Mouse (Mus musculus): Measurements from ENCODE around the gene Imp4. TPM values are rescaled to one million over a fixed set of nuclear protein-coding genes. Genes with fewer than 3 reads are reported as not detected.

Gene Imp4
- polyA plus RNA-seq, 1 experiment, result 61.2 TPM

DNA sequence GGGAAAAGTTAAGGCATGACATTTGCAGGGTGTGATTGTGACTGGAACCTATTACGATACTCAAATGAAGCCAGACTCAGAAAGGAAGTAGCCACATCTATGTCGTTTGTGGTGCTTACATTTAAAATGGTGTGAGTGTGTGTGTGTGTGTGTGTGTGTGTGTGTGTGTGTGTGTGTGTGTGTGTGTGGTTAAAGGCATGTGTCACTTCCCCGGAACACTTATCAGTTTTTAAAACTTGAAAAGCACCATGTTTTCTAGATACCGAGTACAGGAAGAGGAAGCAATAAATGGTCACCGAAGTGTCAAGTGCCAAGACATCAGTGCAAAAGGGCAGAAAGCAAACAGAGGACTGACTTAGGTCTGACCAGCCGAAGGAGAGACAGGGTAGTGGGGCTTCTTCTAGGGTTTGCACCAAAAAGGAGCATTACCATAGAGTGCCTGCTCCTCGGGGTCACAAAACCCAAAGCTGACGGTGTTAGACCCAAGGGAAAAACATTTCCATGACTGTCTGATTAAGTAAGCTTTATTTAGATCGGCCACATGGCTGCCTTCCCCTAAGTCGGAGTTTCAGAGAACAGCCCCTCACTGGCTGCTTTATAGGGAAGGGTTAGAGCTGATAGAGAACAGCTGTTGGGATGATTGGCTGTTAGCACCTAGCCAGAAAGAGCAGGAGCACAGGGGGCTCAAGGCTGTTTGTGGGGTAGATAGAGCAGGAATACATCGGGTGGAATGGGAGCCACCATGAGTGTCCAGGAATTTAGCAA, 39.4 kb downstream of the Imp4 start:
- TF ChIP-seq GATA1 (IDR thresholded peaks at IDR 0.05; ENCODE audit: borderline replicate concordance, low read length), result no peak
- no peak for TF ChIP-seq FLI1 (IDR thresholded peaks at IDR 0.05; ENCODE audit: low read length)
- H3K4me3 ChIP-seq (replicated peaks), result peak overlapping the region; percentile 79
- no peaks in the 10 kb centered on the region for H3K27me3 ChIP-seq (replicated peaks)
- peaks cover 32% of the 10 kb centered on the region for H3K36me3 ChIP-seq (replicated peaks; ENCODE audit: low read length)
- H3K9me3 ChIP-seq, result no peaks in the 10 kb centered on the region
- peaks cover 84% of the 10 kb centered on the region for H3K4me1 ChIP-seq

DNA sequence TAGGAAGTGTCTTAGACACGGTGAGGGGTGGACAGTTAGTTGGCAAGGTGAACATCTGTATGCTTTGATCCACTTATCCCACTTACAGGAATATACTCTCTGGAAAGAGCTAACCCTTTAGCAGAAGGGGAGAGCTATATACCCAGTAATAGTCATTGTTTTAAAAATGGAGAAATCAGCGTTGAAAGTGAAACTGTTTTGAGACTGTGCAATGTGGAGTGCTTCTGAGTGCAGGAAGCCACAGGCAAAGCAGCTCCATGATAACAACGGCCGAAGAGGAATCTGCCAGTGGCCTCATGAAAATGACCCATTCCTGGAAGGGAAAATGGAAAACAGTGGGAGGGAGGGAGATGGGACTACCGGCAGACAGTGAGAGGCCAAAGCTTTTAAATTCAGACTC, 41.1 kb downstream of the Imp4 start:
- no peak for TF ChIP-seq GATA1 (IDR thresholded peaks at IDR 0.05; ENCODE audit: borderline replicate concordance, low read length)
- TF ChIP-seq FLI1 (IDR thresholded peaks at IDR 0.05; ENCODE audit: low read length), result no peak
- peaks cover 84% of the 10 kb centered on the region for H3K4me1 ChIP-seq
- H3K36me3 ChIP-seq (replicated peaks; ENCODE audit: low read length), result peaks cover 25% of the 10 kb centered on the region
- H3K9me3 ChIP-seq, result no peaks in the 10 kb centered on the region
- H3K4me3 ChIP-seq (replicated peaks), result peak overlapping the region; percentile 88
- no peaks in the 10 kb centered on the region for H3K27me3 ChIP-seq (replicated peaks)

DNA sequence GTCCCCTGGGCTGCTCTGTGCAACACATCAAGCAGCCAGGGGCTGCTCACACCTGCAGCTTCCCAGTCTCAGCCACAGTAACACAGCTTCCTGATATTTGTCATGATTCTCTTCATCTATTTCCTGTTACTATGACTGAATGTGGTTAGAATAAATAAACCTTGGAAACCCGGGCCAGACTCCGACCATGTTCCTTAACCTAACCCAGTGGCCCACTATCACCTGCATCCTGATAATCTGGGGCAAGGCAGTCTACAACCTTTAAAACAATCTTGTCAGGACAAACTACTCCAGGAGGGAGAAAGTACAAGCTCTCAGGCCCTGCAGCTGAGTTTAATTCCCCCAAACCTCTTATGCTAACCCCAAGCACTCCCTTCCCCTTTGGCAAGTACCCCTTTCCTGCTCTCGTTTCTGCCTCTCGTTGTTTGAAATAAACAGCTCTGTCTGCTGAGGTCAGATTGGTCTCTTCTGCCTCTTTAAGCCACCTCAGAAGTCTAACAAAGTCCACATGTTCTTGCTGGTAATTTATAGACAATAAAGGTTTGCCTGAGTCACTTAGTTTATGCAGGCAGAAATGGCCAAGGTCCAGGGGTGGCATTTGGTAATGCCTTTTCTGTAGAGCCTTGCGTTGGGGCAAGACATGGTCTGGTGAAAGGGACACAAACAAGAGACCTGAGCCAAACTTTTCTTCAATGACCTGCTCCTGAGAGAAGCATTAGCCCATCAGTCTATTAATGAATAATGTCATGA, 42.4 kb downstream of the Imp4 start:
- Histone ChIP-seq H3K4me3 (replicated peaks) (no peak overlapping the region), H3K27me3 (replicated peaks) (no peaks in the 10 kb centered on the region), H3K4me1 (peaks cover 82% of the 10 kb centered on the region), H3K36me3 (replicated peaks; ENCODE audit: low read length) (peaks cover 21% of the 10 kb centered on the region), H3K9me3 (no peaks in the 10 kb centered on the region)
- TF ChIP-seq FLI1 (IDR thresholded peaks at IDR 0.05; ENCODE audit: low read length), result no peak
- no peak for TF ChIP-seq GATA1 (IDR thresholded peaks at IDR 0.05; ENCODE audit: borderline replicate concordance, low read length)

DNA sequence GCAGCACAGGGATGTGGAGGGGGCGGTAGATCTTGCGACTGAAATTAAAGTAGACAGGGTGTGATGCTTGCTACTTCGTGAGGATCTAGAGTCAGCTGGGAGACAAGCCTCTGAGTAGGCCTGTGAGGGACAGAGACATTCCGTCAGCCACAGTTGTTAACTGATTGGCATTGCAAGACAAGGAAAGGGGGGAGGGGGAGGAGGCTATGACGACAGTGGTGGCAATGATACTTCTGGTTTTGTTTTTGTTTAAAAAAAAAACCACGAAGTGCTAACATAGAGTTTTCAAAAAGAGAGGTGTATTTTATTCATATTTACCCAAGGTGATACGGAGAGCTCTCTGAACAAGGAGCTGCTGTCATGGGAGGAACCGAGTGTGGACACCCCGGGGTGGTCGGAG, 44.8 kb downstream of the Imp4 start:
- Histone ChIP-seq H3K4me1 (peaks cover 59% of the 10 kb centered on the region), H3K27me3 (replicated peaks) (no peaks in the 10 kb centered on the region), H3K9me3 (no peaks in the 10 kb centered on the region), H3K36me3 (replicated peaks; ENCODE audit: low read length) (peaks cover 22% of the 10 kb centered on the region), H3K4me3 (replicated peaks) (peak overlapping the region; percentile 77)
- TF ChIP-seq FLI1 (IDR thresholded peaks at IDR 0.05; ENCODE audit: low read length) (no peak), GATA1 (IDR thresholded peaks at IDR 0.05; ENCODE audit: borderline replicate concordance, low read length) (no peak)

DNA sequence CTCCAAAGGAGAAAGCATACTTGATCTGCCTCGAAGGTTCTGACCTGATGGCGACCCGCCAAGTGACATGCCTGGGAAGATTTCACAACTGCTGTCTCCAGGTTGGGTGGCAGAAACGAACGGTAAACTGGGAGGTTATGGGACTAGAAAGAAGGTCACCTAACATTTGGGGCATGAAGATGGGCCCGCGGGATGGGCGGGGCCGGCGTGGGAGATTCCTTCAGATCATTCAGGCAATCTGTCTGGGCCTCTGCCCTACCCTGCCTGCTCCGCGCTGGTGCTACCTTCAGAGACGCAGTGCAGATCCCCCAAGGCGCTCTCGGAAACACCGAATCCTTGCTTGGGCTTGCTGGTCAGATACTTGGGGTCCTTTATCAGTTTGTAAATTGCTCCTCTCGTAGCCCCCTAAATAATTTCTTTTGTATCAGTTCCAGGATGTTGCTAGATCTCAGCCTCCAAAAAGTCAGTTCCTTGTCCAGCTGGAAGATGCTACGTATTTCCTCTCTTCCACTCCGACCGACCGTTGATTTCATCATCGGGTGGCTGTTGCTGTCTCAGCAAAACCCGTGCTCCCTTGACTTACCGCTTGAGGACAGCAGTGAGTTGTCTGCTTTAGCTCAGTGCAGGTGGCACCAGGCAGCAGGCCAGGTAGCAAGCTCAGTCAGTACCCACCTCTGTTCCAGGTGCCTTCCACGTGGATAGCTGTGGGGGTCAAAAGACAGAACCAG, 46.0 kb downstream of the Imp4 start:
- TF ChIP-seq GATA1 (IDR thresholded peaks at IDR 0.05; ENCODE audit: borderline replicate concordance, low read length) (no peak), FLI1 (IDR thresholded peaks at IDR 0.05; ENCODE audit: low read length) (no peak)
- no peaks in the 10 kb centered on the region for H3K27me3 ChIP-seq (replicated peaks)

DNA sequence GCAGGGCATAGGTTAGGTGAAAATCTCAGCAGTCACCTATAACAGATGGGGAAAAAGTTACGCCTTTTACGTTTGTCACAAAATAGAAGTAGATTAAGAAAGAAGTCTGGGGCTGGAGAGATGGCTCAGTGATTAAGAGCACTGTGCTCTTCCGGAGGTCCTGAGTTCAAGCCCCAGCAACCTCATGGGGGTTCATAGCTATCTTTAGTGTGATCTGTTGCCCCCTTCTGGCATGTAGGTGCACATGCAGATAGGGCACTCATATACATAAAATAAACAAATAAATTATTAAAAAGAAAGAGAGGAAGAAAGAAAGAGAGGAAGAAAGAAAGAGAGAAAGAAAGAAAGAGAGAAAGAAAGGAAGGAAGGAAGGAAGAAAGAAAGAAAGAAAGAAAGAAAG, 47.7 kb downstream of the Imp4 start:
- no peak for TF ChIP-seq FLI1 (IDR thresholded peaks at IDR 0.05; ENCODE audit: low read length)
- TF ChIP-seq GATA1 (IDR thresholded peaks at IDR 0.05; ENCODE audit: borderline replicate concordance, low read length), result no peak
- H3K36me3 ChIP-seq (replicated peaks; ENCODE audit: low read length), result peaks cover 22% of the 10 kb centered on the region
- H3K27me3 ChIP-seq (replicated peaks), result no peaks in the 10 kb centered on the region
- no peak overlapping the region for H3K4me3 ChIP-seq (replicated peaks)
- peaks cover 9% of the 10 kb centered on the region; the same call in 1 of the 2 replicates for H3K9me3 ChIP-seq
- peaks cover 48% of the 10 kb centered on the region for H3K4me1 ChIP-seq

More for the DNA sequence above, 46.0 kb downstream of the Imp4 start:
- H3K4me3 ChIP-seq (replicated peaks), result peak overlapping the region; percentile 19
- H3K36me3 ChIP-seq (replicated peaks; ENCODE audit: low read length), result peaks cover 22% of the 10 kb centered on the region
- H3K4me1 ChIP-seq, result peaks cover 53% of the 10 kb centered on the region
- H3K9me3 ChIP-seq, result no peaks in the 10 kb centered on the region

DNA sequence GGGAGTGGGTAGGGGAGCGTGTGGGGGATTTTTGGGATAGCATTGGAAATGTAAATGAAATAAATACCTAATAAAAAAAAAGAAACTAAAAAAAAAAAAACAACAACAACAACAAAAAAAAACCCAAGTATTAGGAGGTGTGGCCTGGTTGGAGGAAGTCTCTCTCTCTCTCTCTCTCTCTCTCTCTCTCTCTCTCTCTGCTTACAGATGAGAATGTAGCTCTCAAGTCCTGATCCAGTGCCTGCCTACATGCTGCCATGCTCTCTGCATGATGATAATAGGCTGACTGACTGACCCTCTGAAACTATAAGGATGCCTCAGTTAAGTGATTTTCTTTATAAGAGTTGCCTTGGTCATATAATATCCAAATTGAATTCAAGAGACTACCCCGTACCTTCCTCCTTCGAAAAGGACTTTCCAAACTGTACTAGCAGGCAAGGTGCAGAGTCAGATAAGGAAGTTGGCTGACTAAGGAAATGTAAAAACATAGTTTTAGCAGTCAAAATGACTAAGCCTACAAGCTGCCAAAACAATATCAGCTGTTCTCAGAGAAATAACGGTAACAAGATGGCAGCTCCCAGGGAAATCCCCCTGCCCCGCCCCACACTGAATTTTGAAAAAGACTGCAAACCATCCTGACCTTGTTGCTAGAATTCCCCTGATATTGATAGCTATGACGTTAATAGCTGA, 50.3 kb downstream of the Imp4 start:
- TF ChIP-seq FLI1 (IDR thresholded peaks at IDR 0.05; ENCODE audit: low read length), result no peak
- no peak for TF ChIP-seq GATA1 (IDR thresholded peaks at IDR 0.05; ENCODE audit: borderline replicate concordance, low read length)
- Histone ChIP-seq H3K4me3 (replicated peaks) (no peak overlapping the region), H3K36me3 (replicated peaks; ENCODE audit: low read length) (peaks cover 22% of the 10 kb centered on the region), H3K4me1 (peaks cover 31% of the 10 kb centered on the region), H3K9me3 (peaks cover 9% of the 10 kb centered on the region; the same call in 1 of the 2 replicates), H3K27me3 (replicated peaks) (peaks cover 2% of the 10 kb centered on the region)

DNA sequence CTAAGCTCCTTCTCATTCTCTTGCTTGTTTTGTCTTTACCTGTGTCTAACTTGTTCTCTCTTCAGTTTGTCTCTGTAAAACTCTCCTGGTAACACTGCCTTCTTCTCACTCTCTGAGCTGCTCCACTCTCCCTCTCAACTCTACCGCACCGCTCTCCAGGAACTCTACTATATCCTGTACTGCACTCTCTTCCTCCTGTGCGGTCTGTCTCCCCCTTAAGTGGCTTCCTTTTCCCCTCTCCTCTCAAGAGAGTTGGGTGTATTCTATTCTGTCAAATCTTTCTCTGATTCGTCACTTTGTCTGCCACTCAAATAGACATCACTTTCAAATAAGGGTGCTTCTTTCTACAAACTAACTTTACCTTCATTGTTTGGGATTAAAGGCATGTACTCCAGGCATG, 51.8 kb downstream of the Imp4 start:
- H3K9me3 ChIP-seq, result peaks cover 9% of the 10 kb centered on the region; the same call in 1 of the 2 replicates
- peaks cover 10% of the 10 kb centered on the region for H3K36me3 ChIP-seq (replicated peaks; ENCODE audit: low read length)
- peaks cover 20% of the 10 kb centered on the region for H3K4me1 ChIP-seq
- H3K4me3 ChIP-seq (replicated peaks), result no peak overlapping the region
- H3K27me3 ChIP-seq (replicated peaks), result peaks cover 2% of the 10 kb centered on the region
- TF ChIP-seq GATA1 (IDR thresholded peaks at IDR 0.05; ENCODE audit: borderline replicate concordance, low read length) (no peak), FLI1 (IDR thresholded peaks at IDR 0.05; ENCODE audit: low read length) (no peak)

Other genes with a start within 250 kb of the Imp4 start
- gene Ccdc115, start 179 bp upstream of the Imp4 start, polyA plus RNA-seq (2012; ENCODE audit: insufficient read depth, low replicate concordance), result 10.1 and 36.5 TPM in 2 replicates
- gene Ptpn18, start 19.9 kb downstream of the Imp4 start, polyA plus RNA-seq (2012; ENCODE audit: insufficient read depth, low replicate concordance), result 398 and 732 TPM in 2 replicates
- gene Prss39, start 58.6 kb downstream of the Imp4 start, polyA plus RNA-seq (2012; ENCODE audit: insufficient read depth, low replicate concordance), result 0.17 TPM in 1 of 2 replicates, not detected in the other
- gene Cfc1, start 95.8 kb downstream of the Imp4 start, polyA plus RNA-seq (2012; ENCODE audit: insufficient read depth, low replicate concordance), result not detected in 2 replicates
- not detected in 2 replicates for gene Prss40, start 121.1 kb downstream of the Imp4 start, polyA plus RNA-seq (2012; ENCODE audit: insufficient read depth, low replicate concordance)
- gene Amer3, start 139.8 kb downstream of the Imp4 start, polyA plus RNA-seq (2012; ENCODE audit: insufficient read depth, low replicate concordance), result 0.50 TPM in 1 of 2 replicates, not detected in the other